11 mouse cellular contexts compared by ENCODE assay signal in the genomic region with DNA sequence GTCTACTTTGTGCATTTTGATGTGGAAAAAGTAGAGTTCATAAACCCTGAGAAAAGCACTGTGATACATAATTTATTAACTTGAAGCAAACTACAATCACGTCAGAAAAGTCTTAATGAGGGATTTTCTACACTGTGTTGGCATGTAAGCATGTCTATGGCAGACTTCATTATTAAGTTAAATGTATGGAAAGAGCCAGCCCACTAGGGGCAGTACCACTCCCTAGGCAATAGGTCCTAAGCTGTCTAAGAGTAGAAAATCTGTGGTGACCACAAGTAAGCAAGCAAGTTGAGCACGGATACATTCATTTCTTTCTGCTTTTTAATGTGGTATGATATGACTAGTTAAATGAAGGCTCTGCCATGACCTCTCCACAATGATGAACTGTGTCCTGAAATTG. TPM values are rescaled to one million over a fixed set of nuclear protein-coding genes. Genes with fewer than 3 reads are reported as not detected.
"Had no signal": no experiment of that assay in that cellular context is flagged by ENCODE, and none has a peak within 500 bp of the region (broad histone marks: within the 10 kb centered on the region; RNA-seq: fewer than 3 reads in every experiment).

No protein-coding gene starts in this region.

- H3K4me3 ChIP-seq: limb, embryonic 13.5 days; midbrain, embryonic 13.5 days had no signal

- H3K27ac ChIP-seq: limb, embryonic 13.5 days; liver, embryonic 14.5 days; midbrain, embryonic 13.5 days had no signal

- ATAC-seq: midbrain, embryonic 13.5 days had no signal

- H3K9ac ChIP-seq: limb, embryonic 13.5 days; liver, embryonic 14.5 days; midbrain, embryonic 13.5 days had no signal

- H3K4me2 ChIP-seq: limb, embryonic 13.5 days; midbrain, embryonic 13.5 days had no signal

- H3K4me1 ChIP-seq: limb, embryonic 13.5 days; midbrain, embryonic 13.5 days had no signal

- DNase-seq: kidney, postnatal 25 days; left cerebral cortex, postnatal 4 days; lung, adult 18-20 months; right cerebral cortex, adult 18-20 months; right cerebral cortex, postnatal 25 days; thymus, postnatal 4 days had no signal

- H3K9me3 ChIP-seq: limb, embryonic 13.5 days; midbrain, embryonic 13.5 days had no signal

- H3K27me3 ChIP-seq: limb, embryonic 13.5 days; midbrain, embryonic 13.5 days had no signal

RNA-seq across cellular contexts. Expression of a gene that starts 27.6 kb away (rescaled TPM):
- polyA plus RNA-seq: liver, adult 2 months; small intestine, adult 2 months had no signal
